Mouse (Mus musculus) kidney, adult 2 months (tissue): Measurements from ENCODE around the gene Zfp36l2. TPM values are rescaled to one million over a fixed set of nuclear protein-coding genes. Genes with fewer than 3 reads are reported as not detected.

Source experiments
- DNase-seq: peaks from one replicate; pipeline ENCODE4 v3.0.0; 2021
- H3K27ac ChIP-seq: fragments of 200-500 bp; 2 replicates; pipeline ENCODE4 v1.5.1; 2012; ENCODE audit warnings: low read depth, low read length, control low read depth, inconsistent platforms; ENCODE audit not compliant: insufficient read depth
- H3K27me3 ChIP-seq: fragments of 200-500 bp; replicated peaks from 2 replicates; pipeline ENCODE4 v1.6.1; 2012; ENCODE audit warnings: mild to moderate bottlenecking, moderate library complexity, low read length, inconsistent platforms; ENCODE audit not compliant: control insufficient read depth, insufficient read depth
- H3K36me3 ChIP-seq: fragments of 200-500 bp; 2 replicates; pipeline ENCODE4 v1.6.1; 2012; ENCODE audit warnings: mild to moderate bottlenecking, moderate library complexity, low read length, inconsistent platforms; ENCODE audit not compliant: control insufficient read depth, insufficient read depth
- H3K4me1 ChIP-seq: fragments of 200-500 bp; 2 replicates; pipeline ENCODE4 v1.6.1; 2011; ENCODE audit warnings: low read length; ENCODE audit not compliant: control insufficient read depth, insufficient read depth
- H3K4me3 ChIP-seq: fragments of 200-500 bp; 2 replicates; pipeline ENCODE4 v1.5.1; 2011; ENCODE audit warnings: mild to moderate bottlenecking, low read depth, low read length, control low read depth; ENCODE audit not compliant: insufficient read depth
- CTCF ChIP-seq: fragments of 200-500 bp; conservative IDR thresholded peaks from 2 replicates; pipeline ENCODE4 v1.5.1; 2011; ENCODE audit warnings: low read depth, mild to moderate bottlenecking, control low read depth, low read length, moderate library complexity, mixed read lengths; ENCODE audit not compliant: insufficient read depth, insufficient read length
- POLR2A ChIP-seq: fragments of 200-500 bp; IDR thresholded peaks from one replicate; pipeline ENCODE4 v1.6.1; 2011; ENCODE audit warnings: low read depth, low read length, control low read depth
- WGBS: fragments of 180-500 bp; shearing (Covaris S2); methylation state at CpG from one replicate; pipeline ENCODE4 v1.1.7; 2018; 5-methylcytosine and 5-hydroxymethylcytosine counted together
- polyA plus RNA-seq: library from polyadenylated mRNA; depleted of rRNA; stranded (reverse); fragments of >200 nt; gene quantifications from 2 replicates; pipeline ENCODE4 v1.2.3, GENCODE M21; 2012

The Zfp36l2 gene
- polyA plus RNA-seq, 1 experiment: 34.3 TPM

DNA sequence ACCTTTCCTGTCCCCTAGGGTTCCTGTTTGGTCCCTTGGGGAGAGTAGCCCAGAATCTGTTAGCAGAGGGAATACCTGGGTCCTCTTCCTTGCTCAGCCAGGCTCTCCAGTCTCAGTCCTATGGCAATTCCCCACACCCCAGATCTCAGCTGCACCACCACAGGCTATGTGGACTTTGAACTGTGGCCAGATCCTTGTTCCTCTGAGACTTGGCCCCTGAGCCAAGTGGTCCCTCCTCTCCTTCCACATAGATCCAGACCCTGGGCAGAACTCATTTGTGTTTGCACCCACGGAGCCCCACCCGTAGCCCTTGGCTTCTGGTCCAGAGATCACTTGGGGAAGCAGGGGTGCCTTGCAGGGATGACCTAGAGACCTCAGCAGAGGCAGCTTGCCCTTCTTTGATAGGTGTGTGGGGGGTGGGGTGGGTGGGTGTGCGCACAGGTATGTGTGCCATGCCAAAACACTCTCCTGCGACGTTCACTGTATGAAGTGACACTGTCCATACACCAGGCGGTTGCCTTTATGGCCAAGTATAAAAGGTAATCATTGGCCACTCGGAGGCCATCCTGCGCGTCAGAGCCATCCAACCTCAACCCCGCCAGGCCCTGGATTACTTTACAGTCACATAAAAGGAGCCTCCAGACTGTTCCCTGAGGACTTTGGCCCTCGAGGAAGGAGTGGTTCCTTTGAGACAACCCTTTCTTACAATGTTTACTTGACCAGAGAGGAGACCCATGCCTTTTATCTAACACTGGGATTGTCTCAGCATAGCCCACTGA is 50.2 kb downstream of the Zfp36l2 start:
- TF ChIP-seq CTCF (no peak), POLR2A (no peak)
- Histone ChIP-seq H3K4me3 (no peak overlapping the region), H3K27ac (peak overlapping the region; percentile 93), H3K36me3 (no peaks in the 10 kb centered on the region), H3K27me3 (no peaks in the 10 kb centered on the region), H3K4me1 (peaks cover 24% of the 10 kb centered on the region; the same call in 1 of the 2 replicates)
- 57% methylated on average over 11 of the region's 11 CpGs for WGBS
- DNase-seq: peak; percentile 91

DNA sequence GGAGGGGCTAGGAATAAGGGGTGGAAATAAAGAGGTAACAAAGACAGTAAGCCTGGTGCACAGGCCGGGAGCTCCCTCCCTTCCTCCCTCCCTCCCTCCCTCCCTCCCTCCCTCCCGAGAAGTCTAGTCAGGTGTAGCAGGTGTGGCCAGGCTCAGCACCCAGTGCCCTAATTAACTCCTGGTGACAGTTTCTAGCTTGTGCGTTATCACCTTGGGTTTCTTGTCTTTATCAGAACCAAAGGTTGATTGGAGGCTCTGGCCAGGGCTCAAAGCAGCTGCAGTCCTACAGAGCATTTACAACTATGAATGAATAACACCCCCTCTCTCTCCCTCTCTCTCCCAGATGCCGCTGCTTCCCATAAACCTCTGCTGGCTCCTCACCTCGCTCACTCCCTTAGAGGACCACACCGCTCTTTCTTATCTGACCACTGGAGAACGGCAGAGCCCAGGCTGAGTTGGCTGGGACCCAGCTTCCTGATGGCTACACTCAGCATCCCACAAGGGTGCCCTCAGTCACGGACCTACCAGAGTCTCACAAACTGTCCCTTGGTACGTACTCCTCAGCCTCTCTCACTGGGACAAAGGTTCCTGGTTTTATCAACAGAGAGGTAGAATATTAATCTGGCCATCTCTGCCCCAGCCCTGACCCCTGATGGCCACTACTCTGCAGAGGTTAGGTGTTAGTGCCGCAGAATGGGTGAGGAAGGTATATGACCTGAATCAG is 50.9 kb downstream of the Zfp36l2 start:
- H3K27ac ChIP-seq: peak overlapping the region; percentile 90

DNA sequence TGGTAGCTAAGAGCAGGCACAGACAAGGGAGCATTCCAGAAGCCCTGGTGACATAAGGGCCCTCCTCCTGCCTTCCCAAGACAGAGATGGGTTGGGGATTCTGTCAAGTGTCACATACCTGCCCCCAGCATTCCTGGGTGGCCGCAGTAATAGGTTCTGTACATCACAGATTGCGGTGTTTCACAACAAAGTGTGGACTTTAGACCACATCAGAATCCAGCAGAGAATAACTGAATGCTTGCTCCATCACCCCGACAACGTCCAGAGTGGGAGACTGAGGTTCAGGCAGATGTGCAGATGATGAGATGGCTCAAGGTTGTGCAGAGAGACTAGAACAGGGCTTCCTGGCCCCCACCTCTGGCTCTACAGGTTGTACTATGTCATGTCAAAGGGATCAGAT is 51.5 kb downstream of the Zfp36l2 start:
- Histone ChIP-seq H3K27me3 (no peaks in the 10 kb centered on the region), H3K4me3 (no peak overlapping the region), H3K4me1 (peaks cover 19% of the 10 kb centered on the region; the same call in 1 of the 2 replicates), H3K36me3 (no peaks in the 10 kb centered on the region), H3K27ac (no peak overlapping the region)
- 56% methylated on average over 4 of the region's 4 CpGs for WGBS
- DNase-seq: no peak
- no peak for TF ChIP-seq POLR2A
- TF ChIP-seq CTCF: no peak

More for the DNA sequence above, 50.9 kb downstream of the Zfp36l2 start:
- Histone ChIP-seq H3K27me3 (no peaks in the 10 kb centered on the region), H3K4me3 (peak overlapping the region; percentile 17), H3K36me3 (no peaks in the 10 kb centered on the region), H3K4me1 (peaks cover 23% of the 10 kb centered on the region; the same call in 1 of the 2 replicates)
- peak; percentile 81 for DNase-seq
- TF ChIP-seq CTCF (no peak), POLR2A (no peak)
- 28% methylated on average over 10 of the region's 10 CpGs for WGBS

DNA sequence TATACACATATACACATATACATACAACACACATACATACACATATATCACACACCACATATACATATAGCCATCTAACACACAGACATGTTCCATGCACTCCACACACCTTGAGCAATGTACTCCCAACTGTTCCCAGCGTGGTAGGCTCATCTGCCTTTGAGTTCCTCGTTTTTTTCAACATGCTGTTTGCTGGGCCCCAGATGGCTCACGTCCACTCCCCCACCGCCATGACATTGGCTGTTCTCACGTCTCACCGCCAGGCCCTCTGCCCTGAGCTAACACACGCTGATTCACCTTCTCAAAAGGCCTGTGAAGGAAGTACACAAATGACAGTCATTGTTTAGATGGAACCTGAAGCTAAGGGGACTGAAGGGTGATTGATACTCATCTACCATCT is 52.5 kb downstream of the Zfp36l2 start:
- TF ChIP-seq CTCF (no peak), POLR2A (no peak)
- H3K27ac ChIP-seq: no peak overlapping the region

More for the DNA sequence above, 52.5 kb downstream of the Zfp36l2 start:
- peaks cover 19% of the 10 kb centered on the region; the same call in 1 of the 2 replicates for H3K4me1 ChIP-seq
- 78% methylated on average over 7 of the region's 7 CpGs for WGBS
- no peaks in the 10 kb centered on the region for H3K36me3 ChIP-seq
- no peak for DNase-seq
- no peaks in the 10 kb centered on the region for H3K27me3 ChIP-seq
- H3K4me3 ChIP-seq: no peak overlapping the region
